Mouse (Mus musculus): ENCODE results near the gene Prl3a1. TPM values are rescaled to one million over a fixed set of nuclear protein-coding genes. Genes with fewer than 3 reads are reported as not detected.

The Prl3a1 gene
- not detected in 2 replicates for total RNA-seq (2017)

- ATAC-seq (ENCODE audit: extremely low read depth, insufficient number of reproducible peaks, low FRiP score, poor library complexity, severe bottlenecking), result no peak
These were observed at the start of gene Prl3a1 for GRCm38 (mm10) chr13:27259136-27259535. Prl3a1 (plus strand) TSS chr13:27259436.

- no peak for ATAC-seq (ENCODE audit: extremely low read depth, insufficient number of reproducible peaks, low FRiP score, poor library complexity, severe bottlenecking)
These were observed 17.7 kb upstream of the Prl3a1 start, which contains the start of gene Prl3b1 for GRCm38 (mm10) chr13:27241547-27241946. Prl3b1 (plus strand) TSS chr13:27241847.

GRCm38 (mm10) chr13:27312334-27313225 is 53.3 kb downstream of the Prl3a1 start, which contains the start of gene Prl6a1:
Prl6a1 (plus strand) TSS chr13:27312627.
- no peak for ATAC-seq (ENCODE audit: extremely low read depth, insufficient number of reproducible peaks, low FRiP score, poor library complexity, severe bottlenecking)

Other genes with a start within 250 kb of the Prl3a1 start
- not detected in 2 replicates for gene Prl, start 201.9 kb upstream of the Prl3a1 start, total RNA-seq (2017)
- gene Prl3d1, start 165.2 kb upstream of the Prl3a1 start, total RNA-seq (2017), result not detected in 2 replicates
- gene Prl3d2, start 137.7 kb upstream of the Prl3a1 start, total RNA-seq (2017), result not detected in 2 replicates
- gene Prl3d3, start 102.6 kb upstream of the Prl3a1 start, total RNA-seq (2017), result not detected in 2 replicates
- not detected in 2 replicates for gene Prl3c1, start 62.8 kb upstream of the Prl3a1 start, total RNA-seq (2017)
- gene Prl3b1, start 17.6 kb upstream of the Prl3a1 start, total RNA-seq (2017), result not detected in 2 replicates
- gene Prl6a1, start 53.2 kb downstream of the Prl3a1 start, total RNA-seq (2017), result not detected in 2 replicates
- not detected in 2 replicates for gene Prl8a2, start 86.2 kb downstream of the Prl3a1 start, total RNA-seq (2017)
- gene Prl2b1, start 131.4 kb downstream of the Prl3a1 start, total RNA-seq (2017), result not detected in 2 replicates
- not detected in 2 replicates for gene Prl8a6, start 179.3 kb downstream of the Prl3a1 start, total RNA-seq (2017)

All from neutrophil, adult 5-6 weeks (primary cell).